Mouse (Mus musculus): Measurements from ENCODE around the gene Xab2. TPM values are rescaled to one million over a fixed set of nuclear protein-coding genes. Genes with fewer than 3 reads are reported as not detected.
A peak's percentile ranks its signal among the peaks of the same experiment; 100 is the strongest.

Gene Xab2
- 60.5 and 66.8 TPM in 2 replicates for polyA plus RNA-seq (2014; fragmentation: Nextera tagmentation; extraction: Ambion mirVana)

DNA sequence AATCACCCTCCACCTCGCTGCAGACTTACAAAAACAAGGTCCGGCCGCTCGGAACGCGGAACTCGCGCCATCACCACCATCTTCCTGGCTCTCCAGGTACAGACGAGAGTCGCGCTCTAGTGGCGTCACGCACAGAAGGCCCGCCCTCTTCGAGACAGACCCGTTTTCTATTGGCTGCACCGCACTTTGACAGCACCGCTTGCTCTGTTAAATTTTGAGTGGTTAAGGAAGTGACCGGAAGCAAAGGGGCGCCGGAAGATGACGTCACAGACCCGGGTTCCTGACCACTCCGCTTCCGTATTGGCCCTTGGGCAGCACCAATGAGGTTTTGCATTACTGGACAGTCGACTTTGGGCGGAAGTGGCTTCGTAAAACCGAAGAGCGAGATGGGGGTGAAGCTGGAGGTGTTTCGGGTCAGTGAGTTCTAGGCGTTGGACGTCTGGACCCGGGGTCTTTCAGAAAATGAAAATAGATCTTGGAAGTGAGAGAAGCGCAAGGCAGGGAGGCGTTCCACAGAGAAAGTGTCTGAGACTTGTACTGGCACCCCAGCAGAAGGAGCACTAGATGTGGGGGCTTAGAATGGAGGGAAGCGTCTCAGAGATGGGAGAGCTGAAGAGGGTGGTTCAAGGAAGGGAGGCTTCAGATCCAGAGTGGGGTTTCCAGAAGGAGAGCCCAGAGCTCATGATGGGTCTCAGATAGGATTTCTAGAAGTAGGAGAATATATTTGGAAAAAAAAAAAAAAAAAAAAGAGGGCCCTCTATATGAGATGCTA lies at the start of gene Xab2, which contains the start of gene Pet100:
Xab2 (minus strand) TSS at position 118 of the 772 bp plus-strand sequence.
Pet100 (plus strand) TSS at position 350 of the 772 bp plus-strand sequence.
- under 1% methylated on average over 37 of the region's 37 CpGs for WGBS
- Histone ChIP-seq H3K27me3 (replicated peaks; ENCODE audit: control insufficient read depth, insufficient read depth, low read length) (no peaks in the 10 kb centered on the region), H3K4me2 (peak within 1 kb of the TSS; percentile 94), H3K4me1 (replicated peaks; ENCODE audit: control insufficient read depth, insufficient read depth, low read length) (peaks cover 13% of the 10 kb centered on the region), H3K27ac (ENCODE audit: low read depth, low read length) (no peak within 1 kb of the TSS), H3K4me3 (ENCODE audit: low read depth, low read length) (peak within 1 kb of the TSS; percentile 94), H3K9me3 (ENCODE audit: control insufficient read depth, low read length) (no peaks in the 10 kb centered on the region), H3K9ac (ENCODE audit: low read depth, low read length) (peak within 1 kb of the TSS; percentile 81), H3K36me3 (ENCODE audit: control insufficient read depth, insufficient read depth, low read length) (peaks cover 21% of the 10 kb centered on the region)
- DNase-seq (ENCODE audit: low spot score) (peak; percentile 99), ATAC-seq (replicated peaks; ENCODE audit: low FRiP score) (peak; percentile 98)

- Histone ChIP-seq H3K9ac (ENCODE audit: low read depth, low read length) (no peak overlapping the region), H3K4me1 (replicated peaks; ENCODE audit: control insufficient read depth, insufficient read depth, low read length) (no peaks in the 10 kb centered on the region), H3K4me2 (no peak overlapping the region), H3K27ac (ENCODE audit: low read depth, low read length) (no peak overlapping the region), H3K4me3 (ENCODE audit: low read depth, low read length) (no peak overlapping the region), H3K36me3 (ENCODE audit: control insufficient read depth, insufficient read depth, low read length) (no peaks in the 10 kb centered on the region), H3K9me3 (ENCODE audit: control insufficient read depth, low read length) (no peaks in the 10 kb centered on the region), H3K27me3 (replicated peaks; ENCODE audit: control insufficient read depth, insufficient read depth, low read length) (no peaks in the 10 kb centered on the region)
- DNase-seq (ENCODE audit: low spot score) (no peak), ATAC-seq (replicated peaks; ENCODE audit: low FRiP score) (no peak)
- WGBS = 56% methylated on average over 2 of the region's 2 CpGs
Observed at GRCm38 (mm10) chr8:3670388-3670787, 49.3 kb upstream of the Xab2 start.

GRCm38 (mm10) chr8:3665507-3665906 lies 44.4 kb upstream of the Xab2 start, which contains the start of gene Mcemp1:
Mcemp1 (plus strand) TSS chr8:3665754.
- Histone ChIP-seq H3K9ac (ENCODE audit: low read depth, low read length) (no peak within 1 kb of the TSS), H3K4me1 (replicated peaks; ENCODE audit: control insufficient read depth, insufficient read depth, low read length) (no peaks in the 10 kb centered on the region), H3K4me2 (no peak within 1 kb of the TSS), H3K27ac (ENCODE audit: low read depth, low read length) (no peak within 1 kb of the TSS), H3K4me3 (ENCODE audit: low read depth, low read length) (no peak within 1 kb of the TSS), H3K27me3 (replicated peaks; ENCODE audit: control insufficient read depth, insufficient read depth, low read length) (no peaks in the 10 kb centered on the region), H3K9me3 (ENCODE audit: control insufficient read depth, low read length) (no peaks in the 10 kb centered on the region), H3K36me3 (ENCODE audit: control insufficient read depth, insufficient read depth, low read length) (no peaks in the 10 kb centered on the region)
- 60% methylated on average over 6 of the region's 6 CpGs for WGBS
- no peak for ATAC-seq (replicated peaks; ENCODE audit: low FRiP score)
- DNase-seq (ENCODE audit: low spot score) = no peak

GRCm38 (mm10) chr8:3664405-3664804 lies 43.3 kb upstream of the Xab2 start:
- H3K4me3 ChIP-seq (ENCODE audit: low read depth, low read length) = no peak overlapping the region
- WGBS = 51% methylated on average over 5 of the region's 5 CpGs
- no peak overlapping the region for H3K9ac ChIP-seq (ENCODE audit: low read depth, low read length)
- H3K36me3 ChIP-seq (ENCODE audit: control insufficient read depth, insufficient read depth, low read length) = no peaks in the 10 kb centered on the region
- no peaks in the 10 kb centered on the region for H3K9me3 ChIP-seq (ENCODE audit: control insufficient read depth, low read length)
- H3K4me2 ChIP-seq = no peak overlapping the region
- no peaks in the 10 kb centered on the region for H3K27me3 ChIP-seq (replicated peaks; ENCODE audit: control insufficient read depth, insufficient read depth, low read length)
- ATAC-seq (replicated peaks; ENCODE audit: low FRiP score) (no peak), DNase-seq (ENCODE audit: low spot score) (no peak)
- no peak overlapping the region for H3K27ac ChIP-seq (ENCODE audit: low read depth, low read length)
- H3K4me1 ChIP-seq (replicated peaks; ENCODE audit: control insufficient read depth, insufficient read depth, low read length) = no peaks in the 10 kb centered on the region

DNA sequence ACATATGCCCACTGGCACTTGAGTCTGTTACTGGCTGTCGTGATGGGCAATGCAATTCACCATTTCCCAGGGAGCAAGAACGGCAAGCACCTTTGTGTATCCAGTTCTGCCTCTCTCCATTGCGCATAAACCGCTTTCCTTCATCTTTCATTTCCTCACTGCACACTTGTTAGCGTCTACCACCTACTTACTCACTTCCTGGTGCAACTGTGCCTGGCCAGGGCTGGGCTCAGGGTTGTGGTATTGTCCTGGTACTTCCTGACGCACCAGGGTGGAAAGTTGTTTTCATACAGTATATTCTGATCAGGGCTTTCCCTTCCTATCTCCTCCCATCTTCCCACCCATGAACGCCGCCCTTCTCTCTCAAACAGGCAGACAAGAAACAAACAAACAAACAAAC lies 39.8 kb upstream of the Xab2 start:
- Histone ChIP-seq H3K4me1 (replicated peaks; ENCODE audit: control insufficient read depth, insufficient read depth, low read length) (no peaks in the 10 kb centered on the region), H3K4me3 (ENCODE audit: low read depth, low read length) (no peak overlapping the region), H3K4me2 (no peak overlapping the region), H3K27me3 (replicated peaks; ENCODE audit: control insufficient read depth, insufficient read depth, low read length) (no peaks in the 10 kb centered on the region), H3K27ac (ENCODE audit: low read depth, low read length) (no peak overlapping the region), H3K36me3 (ENCODE audit: control insufficient read depth, insufficient read depth, low read length) (no peaks in the 10 kb centered on the region), H3K9ac (ENCODE audit: low read depth, low read length) (no peak overlapping the region), H3K9me3 (ENCODE audit: control insufficient read depth, low read length) (no peaks in the 10 kb centered on the region)
- WGBS = 65% methylated on average over 8 of the region's 8 CpGs
- DNase-seq (ENCODE audit: low spot score) (no peak), ATAC-seq (replicated peaks; ENCODE audit: low FRiP score) (no peak)

GRCm38 (mm10) chr8:3656725-3657381 lies 35.7 kb upstream of the Xab2 start:
- Histone ChIP-seq H3K4me3 (ENCODE audit: low read depth, low read length) (no peak overlapping the region), H3K9me3 (ENCODE audit: control insufficient read depth, low read length) (no peaks in the 10 kb centered on the region), H3K4me2 (no peak overlapping the region), H3K36me3 (ENCODE audit: control insufficient read depth, insufficient read depth, low read length) (no peaks in the 10 kb centered on the region), H3K27me3 (replicated peaks; ENCODE audit: control insufficient read depth, insufficient read depth, low read length) (no peaks in the 10 kb centered on the region), H3K27ac (ENCODE audit: low read depth, low read length) (no peak overlapping the region), H3K4me1 (replicated peaks; ENCODE audit: control insufficient read depth, insufficient read depth, low read length) (no peaks in the 10 kb centered on the region), H3K9ac (ENCODE audit: low read depth, low read length) (no peak overlapping the region)
- ATAC-seq (replicated peaks; ENCODE audit: low FRiP score) (no peak), DNase-seq (ENCODE audit: low spot score) (no peak)
- 23% methylated on average over 7 of the region's 7 CpGs for WGBS

GRCm38 (mm10) chr8:3655526-3655925 lies 34.4 kb upstream of the Xab2 start, which contains the start of gene Retn:
Retn (plus strand) TSS chr8:3655770.
- no peak within 1 kb of the TSS for H3K4me2 ChIP-seq
- H3K27ac ChIP-seq (ENCODE audit: low read depth, low read length) = no peak within 1 kb of the TSS
- DNase-seq (ENCODE audit: low spot score) = no peak
- no peaks in the 10 kb centered on the region for H3K4me1 ChIP-seq (replicated peaks; ENCODE audit: control insufficient read depth, insufficient read depth, low read length)
- no peaks in the 10 kb centered on the region for H3K27me3 ChIP-seq (replicated peaks; ENCODE audit: control insufficient read depth, insufficient read depth, low read length)
- no peak for ATAC-seq (replicated peaks; ENCODE audit: low FRiP score)
- no peak within 1 kb of the TSS for H3K9ac ChIP-seq (ENCODE audit: low read depth, low read length)
- H3K9me3 ChIP-seq (ENCODE audit: control insufficient read depth, low read length) = no peaks in the 10 kb centered on the region
- no peak within 1 kb of the TSS for H3K4me3 ChIP-seq (ENCODE audit: low read depth, low read length)
- 59% methylated on average over 3 of the region's 3 CpGs for WGBS
- no peaks in the 10 kb centered on the region for H3K36me3 ChIP-seq (ENCODE audit: control insufficient read depth, insufficient read depth, low read length)

DNA sequence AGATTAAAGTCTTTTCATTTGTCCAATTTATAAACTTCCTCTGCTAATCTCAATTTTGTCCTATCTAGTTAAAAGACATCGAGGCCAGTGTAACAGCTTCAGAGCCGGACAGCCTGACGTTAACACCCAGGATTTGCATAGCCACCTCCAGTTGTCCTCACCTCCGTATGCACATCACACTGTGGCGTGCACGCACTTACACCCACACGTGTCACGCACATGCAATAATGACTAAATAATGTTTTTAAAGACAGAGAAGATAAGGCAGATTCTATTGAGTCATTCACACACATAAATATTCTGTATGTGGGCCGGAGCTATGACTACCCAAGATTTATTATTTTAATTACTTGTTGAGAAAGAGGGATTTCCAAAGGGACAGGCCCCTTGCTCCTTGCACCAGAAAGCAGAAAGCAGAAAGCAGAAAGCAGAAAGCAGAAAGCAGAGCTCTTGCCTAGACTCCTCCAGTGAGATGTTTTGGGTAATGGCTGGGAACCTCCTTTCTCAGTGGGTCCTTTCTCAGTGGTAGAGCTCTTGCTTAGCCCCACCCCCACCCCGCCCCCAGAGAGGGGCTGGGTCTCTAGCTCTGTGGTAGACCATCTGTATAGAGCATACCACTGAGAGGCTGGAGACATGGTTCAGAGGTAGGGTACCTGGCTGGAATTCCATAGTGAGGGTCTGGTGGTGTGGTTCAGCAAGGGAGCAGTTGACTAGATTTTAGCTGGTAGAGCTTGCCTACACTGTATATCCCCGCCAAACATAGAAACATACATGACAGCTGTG lies 33.8 kb upstream of the Xab2 start:
- DNase-seq (ENCODE audit: low spot score) = no peak
- no peaks in the 10 kb centered on the region for H3K27me3 ChIP-seq (replicated peaks; ENCODE audit: control insufficient read depth, insufficient read depth, low read length)
- H3K9me3 ChIP-seq (ENCODE audit: control insufficient read depth, low read length) = no peaks in the 10 kb centered on the region
- no peak overlapping the region for H3K9ac ChIP-seq (ENCODE audit: low read depth, low read length)
- H3K36me3 ChIP-seq (ENCODE audit: control insufficient read depth, insufficient read depth, low read length) = no peaks in the 10 kb centered on the region
- no peak overlapping the region for H3K4me3 ChIP-seq (ENCODE audit: low read depth, low read length)
- ATAC-seq (replicated peaks; ENCODE audit: low FRiP score) = no peak
- no peak overlapping the region for H3K4me2 ChIP-seq
- H3K27ac ChIP-seq (ENCODE audit: low read depth, low read length) = no peak overlapping the region
- no peaks in the 10 kb centered on the region for H3K4me1 ChIP-seq (replicated peaks; ENCODE audit: control insufficient read depth, insufficient read depth, low read length)
- 72% methylated on average over 11 of the region's 11 CpGs for WGBS

All from liver, embryonic 11.5 days (tissue).